Mouse (Mus musculus) layer of hippocampus, adult 18-20 months (tissue): ENCODE data around the gene Gli1. TPM values are rescaled to one million over a fixed set of nuclear protein-coding genes. Genes with fewer than 3 reads are reported as not detected.

Source experiments
- DNase-seq, 2 experiments: peaks; one replicate each; pipeline ENCODE4 v3.0.0; 2022; ENCODE audit warnings: low spot score in 2 of 2
- total RNA-seq, 2 experiments: library from RNA; stranded (reverse); gene quantifications; 2 replicates each; pipeline ENCODE4 v1.2.3; 2021

Gli1 gene
- total RNA-seq, 2 experiments from 2014 or later, result 1.5 to 2.0 TPM

DNA sequence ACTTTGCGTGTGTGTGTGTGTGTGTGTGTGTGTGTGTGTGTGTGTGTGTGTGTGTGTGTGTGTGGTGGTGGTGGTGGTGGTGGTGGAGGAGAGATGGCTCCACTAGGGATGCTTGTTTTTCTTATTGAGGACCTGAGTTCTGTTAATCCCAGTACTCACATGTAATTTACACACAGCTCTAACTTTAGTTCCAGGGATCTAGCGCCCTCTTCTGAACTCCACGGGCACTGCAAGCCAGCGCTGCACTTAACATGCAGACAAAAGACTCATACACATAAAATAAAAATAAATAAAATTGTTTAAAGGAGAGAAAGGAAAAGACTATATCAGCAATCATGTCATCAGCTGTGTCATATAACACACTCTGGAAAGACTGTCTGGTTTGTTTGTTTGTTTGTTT is 7.2 kb upstream of the Gli1 start:
- DNase-seq, result no peak

DNA sequence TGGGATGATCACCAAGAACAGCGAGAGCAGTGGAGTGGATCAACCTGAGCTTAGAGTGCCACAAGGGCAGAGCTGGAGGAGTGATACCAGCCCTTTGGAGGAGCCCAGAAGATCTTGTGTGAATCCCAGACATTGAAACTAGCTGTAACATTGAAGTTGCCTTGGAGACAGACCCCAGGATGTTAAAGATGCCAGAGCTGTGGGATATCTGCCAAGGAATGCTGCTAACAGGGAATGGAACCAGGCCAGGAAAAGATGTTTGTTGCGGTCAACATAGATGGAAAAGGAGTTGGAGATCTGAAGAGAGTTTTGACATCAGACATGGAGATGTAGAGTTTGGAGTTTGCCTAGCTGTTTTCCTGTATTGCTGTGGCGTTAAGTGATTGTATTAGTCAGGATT is 4.4 kb upstream of the Gli1 start:
- no peak for DNase-seq

DNA sequence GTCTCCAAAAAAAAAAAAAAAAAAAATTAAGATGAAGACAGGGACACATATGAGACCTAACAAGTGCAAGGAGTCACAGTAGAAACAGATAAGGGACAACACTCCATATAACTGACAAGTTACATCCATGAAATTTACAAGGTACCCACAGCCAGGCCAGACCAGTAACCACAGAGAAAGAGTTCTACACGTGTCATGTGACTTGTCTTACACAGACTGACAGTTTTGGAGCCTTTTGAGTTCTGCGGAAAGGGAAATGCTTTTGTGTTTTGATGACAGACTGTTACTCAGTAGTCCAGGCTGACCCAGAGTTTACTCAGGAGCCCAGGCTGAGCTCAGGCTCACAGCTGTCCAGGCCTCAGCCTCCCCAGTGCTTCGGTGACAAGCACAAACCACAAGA is 1.3 kb upstream of the Gli1 start:
- no peak for DNase-seq

DNA sequence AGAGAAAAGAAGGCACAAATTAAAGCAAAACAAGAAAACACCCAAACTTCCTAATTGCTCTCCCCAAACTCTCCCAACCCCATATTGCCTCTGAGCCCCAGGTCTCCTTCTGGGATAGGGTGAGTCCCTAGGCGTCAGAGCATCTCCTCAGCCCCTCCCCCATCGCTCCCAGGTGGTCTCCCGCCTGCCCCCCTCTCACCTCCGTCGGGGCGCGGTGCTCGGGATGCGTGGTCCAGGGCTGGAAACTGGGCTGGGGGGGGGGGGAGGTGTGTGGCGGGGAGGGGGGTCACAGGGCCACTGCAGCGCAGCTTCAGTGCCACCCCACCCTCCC is 449 bp downstream of the Gli1 start:
- DNase-seq, result no peak

DNA sequence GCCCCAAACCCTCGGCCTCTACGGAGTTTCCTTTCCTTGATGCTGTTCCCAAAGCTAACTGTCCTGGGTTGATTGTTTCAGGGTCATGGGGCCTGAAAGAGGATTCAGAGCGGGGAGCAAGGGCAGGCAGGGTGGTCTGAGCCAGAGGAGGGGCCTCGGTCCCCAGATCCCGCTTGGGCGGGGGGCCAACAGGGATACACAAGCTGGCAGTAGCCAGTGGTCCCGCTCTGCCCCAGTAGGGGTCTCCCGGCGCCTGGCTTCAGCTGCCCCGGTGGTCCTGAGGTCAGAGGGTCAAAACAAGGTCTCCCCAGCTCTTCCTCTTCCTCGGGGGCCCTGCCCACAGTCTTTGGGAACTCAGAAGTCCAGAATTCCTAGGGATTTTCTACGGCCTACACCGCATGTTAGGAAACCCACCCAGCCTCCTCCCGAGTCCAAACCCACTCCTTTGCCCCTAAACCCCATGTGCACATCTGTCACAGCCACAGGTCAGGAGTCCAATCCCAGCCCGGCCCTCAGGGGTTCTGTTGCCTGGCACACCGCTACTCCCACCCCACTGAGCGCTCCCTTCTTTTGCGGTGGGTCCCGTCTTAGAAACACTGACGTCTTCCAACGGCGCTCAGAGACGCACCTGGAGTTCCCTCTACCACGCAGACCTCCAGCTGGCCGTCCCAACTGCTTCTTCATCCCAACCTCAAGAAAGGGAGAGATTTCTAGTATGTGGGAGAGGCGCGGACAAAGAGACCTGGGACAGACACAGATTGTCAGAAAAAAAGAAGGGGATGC is 1.0 kb downstream of the Gli1 start:
- DNase-seq, result no peak

DNA sequence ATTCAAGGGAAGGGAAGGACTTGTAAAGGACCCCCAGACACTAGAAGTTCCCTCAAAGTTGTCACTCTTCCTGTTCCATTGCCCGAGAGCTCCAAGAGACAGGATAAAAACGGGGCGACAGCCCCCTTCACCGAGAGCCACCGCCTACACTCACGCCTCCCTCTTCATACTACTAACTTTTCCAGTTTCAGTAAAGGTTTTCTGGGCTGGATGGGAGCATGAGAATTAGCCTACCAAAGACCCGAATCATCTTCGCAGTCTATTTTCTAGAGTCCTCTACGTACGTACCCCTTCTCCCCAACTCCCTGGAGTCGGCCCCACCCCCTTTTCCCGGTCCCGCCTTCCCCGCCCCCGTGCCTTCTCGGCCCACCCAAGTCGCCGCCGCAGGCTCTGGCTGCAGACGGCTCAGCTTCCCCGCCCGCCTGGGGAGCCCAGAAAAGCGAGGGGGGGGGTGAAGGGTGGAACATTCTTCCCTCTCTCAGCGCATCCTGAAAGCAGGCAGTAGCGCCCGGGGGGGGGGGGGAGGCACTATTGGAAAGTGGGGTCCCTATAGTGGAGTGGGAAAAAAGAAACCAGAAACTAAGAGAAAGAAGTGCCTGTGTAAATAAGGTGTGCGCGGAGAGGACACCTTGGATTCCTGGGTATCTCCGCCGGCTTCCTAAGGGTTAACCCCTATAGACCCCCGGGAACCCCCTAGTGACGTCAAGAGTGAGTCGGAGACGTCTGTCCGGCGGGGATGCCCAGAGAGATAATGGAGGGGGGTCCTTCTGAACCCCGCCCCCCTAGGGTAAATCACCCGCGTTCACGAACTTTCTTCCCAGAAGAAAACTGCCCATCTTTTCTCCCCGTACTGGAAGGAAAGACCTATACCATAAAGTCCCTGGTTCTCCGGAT is 1.8 kb downstream of the Gli1 start:
- no peak for DNase-seq

DNA sequence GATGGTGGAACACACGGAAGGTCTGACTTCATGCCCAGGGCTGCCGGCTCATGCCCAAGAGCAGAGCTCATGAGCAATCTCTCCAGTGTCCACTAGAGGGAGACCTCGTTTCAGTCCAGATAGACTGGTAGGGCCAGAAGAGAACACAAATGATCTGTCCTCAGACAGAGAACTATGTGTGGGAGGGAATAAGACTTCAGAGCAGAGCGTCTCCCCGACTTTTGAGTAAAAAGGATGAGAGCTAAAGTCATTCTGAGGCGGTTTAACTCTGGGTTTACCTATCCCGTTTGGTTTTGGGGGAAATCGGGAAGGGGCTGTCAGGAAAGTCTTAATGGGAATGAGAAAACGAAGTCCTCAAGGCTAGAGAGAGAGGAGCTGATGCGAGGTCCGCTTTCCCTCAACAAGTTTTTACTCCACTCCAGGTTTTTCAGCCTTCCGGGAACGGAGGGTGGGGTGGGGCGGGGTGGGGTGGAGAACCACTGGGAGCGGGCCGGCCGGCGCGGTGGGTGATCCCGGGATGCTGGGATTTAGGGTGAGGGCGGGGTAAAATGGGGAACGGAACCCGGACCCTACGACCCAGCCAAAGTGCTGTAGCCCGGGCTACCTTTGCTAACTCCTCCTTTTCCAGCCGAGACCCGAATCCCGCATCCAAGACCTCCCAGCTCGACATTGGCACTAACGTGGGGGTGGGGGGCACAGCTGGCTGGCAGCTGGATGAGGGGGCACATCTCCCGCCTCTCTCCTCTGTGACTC is 2.7 kb downstream of the Gli1 start:
- DNase-seq, result peak; percentile 78 to 95

DNA sequence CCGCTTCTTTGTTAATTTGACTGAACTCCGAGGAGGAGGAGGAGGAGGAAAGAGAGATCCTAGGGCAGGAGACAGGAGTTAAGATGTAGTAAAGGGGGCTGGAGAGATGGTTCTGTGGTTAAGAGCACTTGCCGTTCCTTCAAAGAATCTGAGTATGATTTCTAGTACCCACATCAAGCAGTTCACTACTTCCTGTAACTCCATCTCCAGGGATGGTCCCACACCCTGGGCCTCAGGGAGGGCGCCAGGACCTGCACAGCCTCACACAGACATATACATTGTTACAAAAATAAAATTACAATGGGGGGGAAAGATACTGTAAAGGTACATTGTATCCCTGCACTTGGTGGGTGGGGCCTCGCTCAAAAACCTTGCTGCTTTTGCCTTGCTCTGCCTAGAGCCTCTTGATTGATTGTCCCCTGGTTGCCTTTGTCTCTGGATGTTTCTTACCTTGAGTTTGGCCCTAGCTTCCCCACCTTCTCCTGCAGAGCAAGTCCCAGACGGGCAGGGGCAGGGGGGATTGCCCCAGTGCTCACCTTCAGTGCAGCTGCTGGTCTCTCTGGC is 4.2 kb downstream of the Gli1 start:
- DNase-seq, result no peak

DNA sequence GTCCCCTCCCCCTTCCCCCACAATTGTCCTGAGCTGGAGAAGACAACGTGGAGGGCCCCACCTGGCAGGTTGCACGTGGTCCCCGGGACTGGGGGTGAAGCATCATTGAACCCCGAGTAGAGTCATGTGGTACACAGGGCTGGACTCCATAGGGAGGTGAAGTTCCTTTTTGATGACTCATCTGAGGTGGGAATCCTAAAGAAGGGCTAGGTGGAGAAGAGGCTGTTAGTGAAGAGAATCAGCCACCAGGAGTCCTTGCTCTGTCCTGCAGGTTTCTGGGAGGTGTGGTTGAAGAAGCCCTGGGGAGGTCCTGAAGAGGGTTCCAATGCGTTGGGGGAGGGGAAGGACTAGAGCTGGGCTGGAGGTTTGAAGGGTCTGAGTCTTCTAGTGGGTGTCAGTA is 4.8 kb downstream of the Gli1 start:
- DNase-seq, result no peak

DNA sequence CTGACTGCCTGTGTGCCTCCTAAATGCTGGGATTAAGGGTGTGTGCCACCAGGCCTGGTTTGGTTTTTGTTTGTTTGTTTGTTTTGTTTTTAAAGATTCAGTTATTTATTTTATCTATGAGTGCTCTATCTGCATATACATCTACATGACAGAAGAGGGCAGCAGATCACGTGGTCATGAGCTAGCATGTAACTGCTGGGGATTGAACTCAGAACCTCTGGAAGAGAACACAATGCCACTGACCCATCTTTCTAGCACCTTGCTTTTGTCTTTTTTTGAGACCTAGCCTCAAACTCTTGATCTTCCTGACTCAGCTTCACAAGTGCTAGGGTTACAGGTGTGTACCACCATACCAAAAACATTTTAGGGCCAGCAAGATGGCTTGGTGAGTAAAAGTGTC is 6.5 kb downstream of the Gli1 start:
- no peak for DNase-seq

DNA sequence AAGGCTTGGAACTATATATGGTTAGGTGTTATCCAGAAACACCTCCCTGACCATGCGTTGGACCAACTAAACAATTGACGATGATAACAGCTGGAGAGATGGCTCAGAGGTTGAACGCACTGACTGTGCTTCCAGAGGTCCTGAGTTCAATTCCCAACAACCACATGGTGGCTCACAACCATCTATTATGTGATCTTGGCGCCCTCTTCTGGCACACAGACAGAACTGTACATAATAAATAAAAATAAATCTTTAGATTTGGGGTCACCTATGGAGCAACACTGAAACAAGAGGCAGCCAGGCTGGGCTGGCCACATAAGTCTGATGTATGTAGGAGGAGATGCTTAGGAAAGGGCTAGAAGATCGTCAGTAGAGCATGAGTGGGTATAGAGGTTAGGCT is 8.6 kb downstream of the Gli1 start:
- DNase-seq, result no peak

DNA sequence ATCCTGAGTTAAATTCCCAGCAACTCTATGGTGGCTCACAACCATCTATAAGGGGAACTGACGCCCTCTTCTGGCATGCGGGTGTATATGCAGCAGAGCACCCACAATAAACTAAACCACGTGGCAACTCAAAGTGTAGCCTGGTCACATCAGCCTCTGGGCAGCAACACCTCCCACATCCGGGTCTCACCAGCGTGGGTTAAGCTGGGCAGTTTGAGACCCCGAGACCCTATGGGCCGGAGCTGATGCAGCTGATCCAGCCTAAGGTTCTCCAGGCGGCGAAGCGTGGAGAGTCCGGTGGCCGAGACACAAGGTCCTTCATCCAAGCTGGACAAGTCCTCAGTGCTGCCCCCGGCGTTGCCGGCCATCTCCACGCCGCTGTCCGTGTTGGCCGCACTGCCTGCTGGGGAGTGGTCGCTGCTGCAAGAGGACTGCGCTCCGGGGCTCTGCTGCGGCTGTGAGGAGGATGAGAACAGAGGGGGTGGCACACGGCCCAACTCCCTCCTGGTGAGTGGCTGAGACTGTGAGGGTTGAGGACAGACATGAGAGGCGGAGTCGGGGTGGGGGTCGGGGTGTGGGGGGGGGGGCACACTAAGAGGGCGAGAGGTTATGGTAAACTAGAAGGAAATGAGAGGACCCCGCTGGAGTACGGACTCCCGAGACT is 9.4 kb downstream of the Gli1 start:
- DNase-seq, result no peak

DNA sequence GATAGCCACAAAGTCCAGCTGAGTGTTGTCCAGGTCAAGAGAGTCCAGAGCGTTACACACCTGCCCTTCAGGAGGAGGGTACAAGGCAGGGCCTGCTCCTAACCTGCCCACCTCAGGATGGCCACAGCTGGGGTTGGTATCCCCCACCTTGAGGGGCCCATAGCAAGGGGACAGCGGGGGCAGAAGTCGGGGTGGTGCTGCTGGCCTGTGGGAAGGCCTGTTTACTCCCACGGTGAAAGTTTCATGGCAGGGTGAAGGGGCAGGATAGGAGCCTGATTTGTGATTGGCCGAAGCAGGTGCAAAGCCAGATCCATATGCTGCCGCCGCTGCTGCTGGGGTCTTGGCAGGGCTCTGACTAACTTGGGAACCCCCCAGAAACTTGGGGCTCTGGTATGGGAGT is 11.6 kb downstream of the Gli1 start:
- DNase-seq, result no peak

DNA sequence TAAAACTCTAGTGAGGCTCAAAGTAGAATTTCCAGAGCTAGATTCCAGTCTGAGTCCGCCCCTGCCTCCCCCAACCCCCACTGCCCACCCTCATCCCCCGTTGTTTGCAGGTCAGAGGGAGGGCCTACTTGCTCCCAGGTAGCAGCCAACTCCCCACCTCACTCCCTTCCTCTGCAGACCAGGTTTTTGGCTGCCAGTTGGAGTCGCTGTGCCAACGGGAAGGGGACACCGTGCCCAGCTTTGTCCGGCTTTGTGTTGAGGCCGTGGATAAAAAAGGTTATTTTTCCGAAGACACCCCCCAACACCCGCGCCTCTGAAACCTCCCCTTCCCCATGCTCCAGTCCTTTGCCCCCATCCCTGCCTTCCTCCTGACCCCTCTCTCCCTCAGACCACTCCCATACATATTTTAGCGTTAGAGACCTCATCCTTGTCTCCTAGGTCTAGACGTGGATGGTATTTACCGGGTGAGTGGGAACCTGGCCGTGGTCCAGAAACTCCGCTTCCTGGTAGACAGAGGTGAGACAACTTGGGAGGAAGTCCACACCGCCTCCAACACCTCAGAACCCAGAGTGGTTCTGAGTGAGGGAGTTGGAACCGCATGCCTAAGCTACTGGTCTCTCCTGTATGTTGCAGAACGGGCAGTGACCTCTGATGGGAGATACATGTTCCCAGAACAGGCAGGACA is 14.2 kb downstream of the Gli1 start:
- DNase-seq, result no peak

DNA sequence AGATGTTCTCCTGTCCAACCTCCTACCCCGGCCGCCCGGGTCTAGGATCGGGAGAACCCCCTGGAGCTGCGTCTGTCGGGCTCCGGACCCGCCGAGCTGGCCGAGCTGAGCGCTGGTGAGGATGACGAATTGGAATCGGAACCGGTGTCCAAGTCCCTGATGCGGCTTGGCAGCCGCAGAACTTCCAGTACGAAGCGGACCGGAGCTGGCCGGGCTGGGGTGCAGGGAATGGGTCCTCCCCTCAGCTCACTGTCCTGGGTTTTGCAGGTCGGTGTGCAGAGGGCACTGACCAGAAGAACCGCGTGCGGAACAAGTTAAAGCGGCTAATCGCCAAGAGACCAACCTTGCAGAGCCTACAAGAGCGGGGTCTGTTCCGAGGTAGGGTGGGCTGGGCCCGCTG is 14.9 kb downstream of the Gli1 start:
- DNase-seq, result no peak

DNA sequence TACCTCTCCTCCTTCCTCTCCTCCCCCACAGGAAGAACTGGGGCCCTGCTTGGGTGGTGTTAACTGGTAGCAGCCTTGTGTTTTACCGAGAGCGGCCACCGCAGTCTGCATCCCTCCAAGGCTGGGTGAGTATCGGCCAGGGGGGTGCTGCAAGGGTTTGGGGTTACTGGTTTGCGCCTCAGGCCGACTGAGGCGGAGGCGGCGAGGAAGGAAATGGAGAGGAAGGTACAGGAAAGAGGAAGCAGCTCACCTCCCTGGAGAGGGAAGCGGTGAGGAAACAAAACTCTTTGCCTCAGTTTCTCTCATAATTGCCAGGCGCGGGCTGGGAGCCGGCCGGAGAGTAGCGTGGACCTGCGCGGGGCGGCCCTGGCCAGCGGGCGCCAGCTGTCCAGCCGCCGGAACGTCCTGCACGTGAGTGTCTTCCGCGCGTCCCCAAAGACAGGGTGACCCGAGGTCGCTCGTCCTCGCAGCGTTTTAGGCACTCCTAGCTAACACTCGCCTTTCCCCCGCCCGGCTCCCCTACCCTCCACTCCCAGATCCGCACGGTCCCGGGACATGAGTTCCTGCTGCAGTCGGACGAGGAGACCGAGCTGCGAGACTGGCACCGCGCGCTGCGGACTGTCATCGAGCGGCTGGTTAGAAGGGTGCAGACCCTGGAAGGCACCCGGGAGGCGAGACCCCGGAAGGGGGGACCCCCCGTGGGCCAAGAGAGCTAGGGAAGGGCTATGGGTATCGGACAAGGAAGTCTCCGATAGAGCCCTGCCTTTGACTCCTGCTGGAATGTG is 15.6 kb downstream of the Gli1 start:
- no peak for DNase-seq

DNA sequence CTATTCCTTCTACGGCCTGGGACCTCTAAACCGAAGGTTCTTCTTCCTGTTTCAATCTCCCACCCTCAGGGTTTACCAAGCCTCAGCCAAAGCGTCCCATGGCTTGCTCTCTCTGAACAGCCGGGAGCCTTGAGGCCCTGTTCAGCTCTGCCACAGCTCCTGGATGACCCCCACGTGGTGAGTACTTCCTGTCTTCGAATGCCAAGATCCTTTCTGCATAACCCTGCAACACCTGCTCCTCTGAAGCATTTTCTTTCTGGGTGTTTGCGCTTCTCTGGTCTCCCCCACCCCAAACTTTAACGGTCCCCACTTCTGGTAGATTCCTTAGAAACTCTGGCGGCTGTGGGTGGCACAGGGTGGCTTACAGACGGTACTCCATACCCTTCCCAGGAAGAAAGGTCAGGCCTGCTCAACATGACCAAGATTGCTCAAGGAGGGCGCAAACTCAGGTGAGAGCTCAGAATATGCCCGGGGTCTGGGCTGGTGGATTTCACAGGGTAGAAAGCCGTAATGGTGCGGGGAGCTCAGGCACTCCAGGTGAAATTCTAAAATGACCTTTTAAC is 16.2 kb downstream of the Gli1 start:
- DNase-seq, result no peak

DNA sequence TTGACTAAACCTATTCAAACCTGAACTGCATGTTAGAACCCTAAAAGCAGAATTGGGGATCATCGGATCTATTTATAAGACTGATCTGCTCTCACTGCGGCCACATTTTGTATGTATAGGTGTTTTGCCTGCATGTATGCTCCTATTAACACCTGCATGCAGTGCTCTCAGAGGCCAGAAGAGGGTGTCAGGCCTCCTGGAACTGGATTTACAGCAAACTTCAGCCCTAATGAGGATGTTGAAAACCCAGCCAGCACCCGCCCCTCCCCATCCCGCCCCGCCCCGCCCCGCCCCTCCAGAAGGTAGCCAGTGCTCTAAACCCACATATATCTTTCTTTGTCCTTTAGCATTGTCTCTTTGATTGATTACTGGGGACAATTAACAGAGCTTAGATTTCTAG is 17.3 kb downstream of the Gli1 start:
- DNase-seq, result no peak

DNA sequence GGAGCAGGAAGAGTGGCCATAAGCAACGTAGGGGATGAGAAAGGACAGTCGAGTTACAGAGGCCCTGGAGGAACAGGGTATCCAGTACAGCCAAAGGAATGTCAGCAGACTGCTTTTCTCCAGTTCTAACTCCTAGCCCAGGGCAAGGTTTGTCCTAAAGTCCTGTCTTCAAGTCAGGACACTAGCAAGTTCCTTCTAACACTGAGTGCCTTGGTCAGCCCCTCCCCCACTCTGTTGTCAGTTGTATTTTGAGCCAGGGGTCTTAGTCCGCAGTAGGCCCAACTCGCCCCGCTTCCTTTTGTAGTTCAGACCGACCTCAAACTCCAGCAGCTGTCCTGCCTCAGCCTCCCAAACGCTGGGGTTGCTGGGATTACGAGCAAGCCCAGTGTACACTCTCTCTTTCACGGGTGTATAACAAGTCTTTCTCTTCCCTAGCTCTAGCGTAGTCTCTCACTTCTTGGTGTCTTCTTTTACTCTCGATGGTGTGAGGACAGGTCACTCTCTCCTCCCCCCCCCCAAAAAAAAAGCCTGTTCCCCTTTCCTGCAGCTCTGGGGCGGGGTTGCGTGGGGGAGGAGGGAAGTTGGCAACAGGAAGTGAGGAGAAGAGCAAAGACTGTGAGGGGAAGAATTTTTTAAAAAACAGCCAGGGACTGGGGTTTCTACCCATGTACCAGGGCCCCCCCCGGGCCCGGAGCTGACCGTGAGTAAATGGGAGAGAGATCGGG is 18.5 kb downstream of the Gli1 start:
- DNase-seq, result no peak
